Mouse (Mus musculus) pancreas, adult 10 weeks (tissue): ENCODE measurements around the gene Zfp646. TPM values are rescaled to one million over a fixed set of nuclear protein-coding genes. Genes with fewer than 3 reads are reported as not detected.

ENCODE experiments used
- polyA plus RNA-seq: library from polyadenylated mRNA; stranded (reverse); fragments of 350-450 nt; fragmentation: Illumina TruSeq; extraction: RNeasy Lipid Tissue Mini Kit (QIAGEN cat#74804); gene quantifications from one replicate; pipeline ENCODE4 v1.2.3, GENCODE M21; 2015; ENCODE audit warnings: low read depth, low replicate concordance; ENCODE audit not compliant: insufficient read depth

Zfp646 gene
- polyA plus RNA-seq, result 6.2 TPM

DNA sequence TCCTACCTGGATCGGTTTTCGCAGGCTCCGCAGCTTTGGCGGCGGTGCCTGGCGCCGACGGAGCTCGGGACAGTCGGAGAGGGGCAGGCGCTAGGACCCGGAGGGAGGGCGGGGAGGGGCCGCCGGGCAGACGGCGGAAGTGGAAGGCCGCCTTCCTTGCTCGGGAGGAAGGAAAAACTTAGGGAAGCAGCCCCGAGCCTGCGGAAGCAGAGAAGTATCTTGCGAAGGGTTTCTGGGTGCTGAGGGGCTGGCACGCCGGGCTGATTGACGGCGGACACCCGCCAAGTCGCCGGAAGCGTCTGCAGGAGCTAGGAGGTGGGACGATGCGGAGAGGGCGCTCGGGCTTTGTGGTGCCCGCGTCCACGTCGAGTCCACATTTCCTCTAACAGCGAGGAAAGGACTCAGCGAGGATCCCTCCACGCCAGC is at the start of gene Zfp646:
Zfp646 (plus strand) TSS at position 181 of the 426 bp plus-strand sequence.

DNA sequence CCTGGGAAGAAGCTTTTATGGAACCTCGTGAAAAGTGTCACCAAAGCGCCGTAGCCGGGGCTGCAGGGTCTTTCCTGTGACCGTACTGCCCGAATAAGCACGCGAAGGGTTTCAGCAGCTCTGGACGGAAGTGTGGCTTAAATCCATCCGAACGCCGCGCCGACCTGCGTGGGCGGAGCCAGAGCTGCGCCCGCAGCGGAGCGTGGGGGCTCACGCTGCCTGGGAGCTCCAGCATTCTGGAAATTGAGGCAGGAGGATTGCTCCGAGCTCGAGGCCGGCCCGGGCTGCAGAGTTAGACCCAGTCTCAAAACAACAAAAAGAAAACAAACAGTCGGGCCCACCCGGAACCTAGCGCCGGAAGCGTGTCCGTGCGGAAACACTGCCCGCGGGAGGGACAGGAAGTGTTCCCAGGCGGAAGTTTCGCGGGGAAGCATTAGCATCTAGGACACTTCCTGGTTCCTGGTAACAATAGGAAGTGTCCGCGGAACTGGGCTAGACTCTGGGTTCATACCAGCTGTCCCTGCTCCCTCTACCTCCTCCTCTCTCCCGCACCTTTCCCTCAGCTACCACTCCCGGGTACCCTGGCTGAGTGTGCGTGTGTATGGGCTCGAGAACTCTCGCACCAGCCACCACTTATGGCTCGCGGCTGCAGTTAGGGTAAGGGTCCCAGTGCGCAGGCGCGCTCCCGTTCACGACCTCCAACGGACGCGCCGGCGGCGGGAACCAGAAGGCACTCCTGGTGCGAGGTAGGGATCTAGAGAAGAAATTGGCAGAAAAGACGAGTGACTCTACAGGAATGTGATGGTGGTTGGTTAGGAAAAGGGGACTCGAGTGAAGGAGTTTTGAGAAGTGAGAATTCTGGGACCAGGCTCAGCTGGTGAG is 687 bp downstream of the Zfp646 start, which contains the start of gene Zfp668:
Zfp668 (minus strand) TSS at position 362 of the 882 bp plus-strand sequence.

DNA sequence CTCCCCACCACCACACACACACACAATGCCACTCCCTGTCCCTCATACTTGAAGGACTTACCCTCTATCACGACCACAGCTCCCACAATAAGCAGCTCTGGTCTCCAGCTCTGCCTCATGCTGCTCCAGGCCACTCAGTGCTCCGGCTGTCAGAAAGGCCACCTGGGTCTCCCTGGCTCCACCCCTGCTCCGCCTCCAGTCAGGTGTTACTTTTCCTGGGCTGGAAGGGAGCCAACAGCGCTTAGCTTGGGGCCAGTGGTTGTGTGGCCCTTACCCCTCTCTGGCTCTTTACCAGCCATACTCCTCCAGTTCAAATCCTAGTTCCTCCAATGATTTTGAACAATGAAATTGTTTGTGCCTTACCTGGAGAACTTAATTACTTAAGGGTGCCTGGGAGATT is 14.8 kb downstream of the Zfp646 start, which contains the start of gene Prss53:
Prss53 (minus strand) TSS at position 173 of the 400 bp plus-strand sequence.

GRCm38 (mm10) chr7:127895442-127895841 is 19.4 kb downstream of the Zfp646 start, which contains the start of the genes Gm21974 and Vkorc1:
Gene Gm21974 (minus strand): TSS chr7:127895454.
Gene Vkorc1 (minus strand): TSS chr7:127895617.

DNA sequence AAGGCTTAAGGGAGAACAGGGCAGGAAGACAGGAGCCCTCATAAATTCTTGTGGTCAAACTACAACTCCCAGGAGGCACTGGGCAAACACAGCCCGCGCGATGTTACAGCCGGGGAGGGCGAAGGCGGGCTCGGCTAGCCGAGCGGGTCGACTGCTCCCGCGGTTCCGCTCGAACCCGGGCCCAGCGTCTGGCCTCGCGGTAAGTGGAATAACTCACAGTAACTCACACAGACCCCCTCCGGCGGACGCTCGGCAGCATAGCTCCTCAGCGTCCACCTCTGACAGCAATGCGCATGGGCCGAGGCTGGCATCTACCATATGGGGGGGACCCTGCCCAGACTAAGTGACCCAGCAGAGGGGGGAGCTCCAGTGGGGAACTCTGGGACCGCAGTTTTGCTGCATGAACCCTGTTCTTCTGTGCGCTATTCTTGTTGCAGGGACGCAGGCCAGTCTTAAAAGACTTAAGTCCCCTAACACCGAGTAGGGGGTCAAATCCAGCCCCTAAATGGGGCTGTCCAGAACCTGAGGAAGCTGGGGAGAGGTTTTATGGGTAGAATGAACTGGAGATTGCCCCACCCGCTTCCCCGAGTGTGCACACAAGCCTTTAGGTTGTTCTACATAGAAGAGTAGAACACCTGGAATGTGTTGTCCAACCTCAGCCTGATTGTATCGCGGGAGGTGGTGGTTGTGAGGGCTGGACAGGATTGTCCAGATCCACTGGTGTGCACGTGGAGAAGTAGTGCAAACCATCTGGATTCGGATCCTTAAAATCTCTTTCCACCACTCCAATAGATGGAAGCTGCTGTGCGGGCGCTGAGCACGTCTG is 28.2 kb downstream of the Zfp646 start, which contains the start of gene Bckdk:
Bckdk (plus strand) TSS at position 112 of the 826 bp plus-strand sequence.

GRCm38 (mm10) chr7:127912190-127912871 is 36.3 kb downstream of the Zfp646 start, which contains the start of gene Kat8:
Gene Kat8 (plus strand): TSS chr7:127912516.

DNA sequence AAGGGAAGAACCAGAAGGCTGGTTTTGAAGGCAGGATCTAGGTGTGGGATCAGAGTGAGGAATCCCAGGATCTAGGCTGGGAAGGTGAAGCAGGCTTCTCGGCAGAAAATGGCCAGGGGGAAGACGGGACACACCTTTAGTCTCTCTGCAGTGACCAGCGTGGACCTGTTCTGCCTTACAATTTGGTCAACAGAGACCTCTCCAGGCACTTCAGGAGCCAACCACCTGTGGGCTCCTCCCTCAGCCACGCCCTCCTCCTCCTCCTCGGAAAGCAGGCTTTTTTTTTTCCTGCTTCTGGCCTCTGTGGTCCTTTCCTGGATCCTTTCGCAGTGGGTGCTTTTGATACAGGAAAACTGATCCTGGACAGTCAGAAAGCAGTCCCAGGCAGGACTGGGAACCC is 53.9 kb downstream of the Zfp646 start, which contains the start of gene Prss8:
Prss8 (minus strand) TSS at position 182 of the 400 bp plus-strand sequence.

Other genes starting within 250 kb of the Zfp646 start
- gene Bcl7c, start 167.3 kb upstream of the Zfp646 start, polyA plus RNA-seq, result 12.7 TPM
- gene Ctf1, start 163.5 kb upstream of the Zfp646 start, polyA plus RNA-seq, result 1.5 TPM
- not detected for gene Ctf2, start 144.1 kb upstream of the Zfp646 start, polyA plus RNA-seq
- 3.7 TPM for gene Fbxl19, start 131.7 kb upstream of the Zfp646 start, polyA plus RNA-seq
- 5.9 TPM for gene Orai3, start 106.4 kb upstream of the Zfp646 start, polyA plus RNA-seq
- 5.8 TPM for gene Setd1a, start 99.6 kb upstream of the Zfp646 start, polyA plus RNA-seq
- 1.5 TPM for gene Gm49388, start 90.6 kb upstream of the Zfp646 start, polyA plus RNA-seq
- gene Hsd3b7, start 75.6 kb upstream of the Zfp646 start, polyA plus RNA-seq, result 26.3 TPM
- 32.5 TPM for gene Stx4a, start 51.9 kb upstream of the Zfp646 start, polyA plus RNA-seq
- 0.92 TPM for gene Stx1b, start 51.7 kb upstream of the Zfp646 start, polyA plus RNA-seq
- 0.57 TPM for gene Zfp668, start 607 bp downstream of the Zfp646 start, polyA plus RNA-seq
- 34.6 TPM for gene Prss53, start 14.7 kb downstream of the Zfp646 start, polyA plus RNA-seq
- not detected for gene Gm21974, start 19.2 kb downstream of the Zfp646 start, polyA plus RNA-seq
- 46.0 TPM for gene Vkorc1, start 19.4 kb downstream of the Zfp646 start, polyA plus RNA-seq
- 50.9 TPM for gene Bckdk, start 27.9 kb downstream of the Zfp646 start, polyA plus RNA-seq
- gene Kat8, start 36.3 kb downstream of the Zfp646 start, polyA plus RNA-seq, result 8.2 TPM
- 37.0 TPM for gene Prss8, start 53.9 kb downstream of the Zfp646 start, polyA plus RNA-seq
- gene Prss36, start 70.5 kb downstream of the Zfp646 start, polyA plus RNA-seq, result 7.1 TPM
- gene Fus, start 91.2 kb downstream of the Zfp646 start, polyA plus RNA-seq, result 87.1 TPM
- 2.8 TPM for gene Pycard, start 117.6 kb downstream of the Zfp646 start, polyA plus RNA-seq
- gene Trim72, start 127.7 kb downstream of the Zfp646 start, polyA plus RNA-seq, result not detected
- 2.1 TPM for gene Itgam, start 186.4 kb downstream of the Zfp646 start, polyA plus RNA-seq
- not detected for gene Gm49368, start 186.5 kb downstream of the Zfp646 start, polyA plus RNA-seq